Mouse (Mus musculus) ovary, postnatal 36 days (tissue): ENCODE measurements around the gene Psmb9.
"Not testable (repeated sequence)": the region's sequence is repeated elsewhere in the genome, so short reads cannot be mapped to it uniquely, and the experiment has no call there.

Source experiments
- DNase-seq: peaks from one replicate; pipeline ENCODE4 v3.0.0; 2022; ENCODE audit warnings: low spot score, mixed read lengths

The Psmb9 gene

GRCm38 (mm10) chr17:34183564-34184219 is 3.9 kb downstream of the Psmb9 start:
- DNase-seq = no peak

- no peak for DNase-seq
Observed at GRCm38 (mm10) chr17:34179913-34180859, 7.4 kb downstream of the Psmb9 start.

DNA sequence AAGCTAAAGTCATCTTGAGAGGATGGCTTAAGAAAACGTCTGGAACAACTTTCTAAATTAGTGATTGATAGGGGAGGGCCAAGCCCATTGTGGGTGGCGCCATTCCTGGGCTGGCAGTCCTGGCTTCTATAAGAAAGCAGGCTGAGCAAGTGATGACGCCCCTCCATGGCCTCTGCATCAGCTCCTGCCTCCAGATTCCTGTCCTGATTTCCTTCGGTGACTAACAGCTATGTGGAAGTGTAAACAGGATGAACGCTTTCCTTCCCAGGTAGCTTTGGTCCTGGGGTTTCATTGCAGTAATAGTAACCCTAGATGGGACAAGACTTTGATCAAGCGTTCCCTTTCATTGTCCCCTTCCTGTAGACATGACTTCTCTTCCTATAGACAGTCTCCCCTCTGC is 8.5 kb downstream of the Psmb9 start:
- no peak for DNase-seq

DNA sequence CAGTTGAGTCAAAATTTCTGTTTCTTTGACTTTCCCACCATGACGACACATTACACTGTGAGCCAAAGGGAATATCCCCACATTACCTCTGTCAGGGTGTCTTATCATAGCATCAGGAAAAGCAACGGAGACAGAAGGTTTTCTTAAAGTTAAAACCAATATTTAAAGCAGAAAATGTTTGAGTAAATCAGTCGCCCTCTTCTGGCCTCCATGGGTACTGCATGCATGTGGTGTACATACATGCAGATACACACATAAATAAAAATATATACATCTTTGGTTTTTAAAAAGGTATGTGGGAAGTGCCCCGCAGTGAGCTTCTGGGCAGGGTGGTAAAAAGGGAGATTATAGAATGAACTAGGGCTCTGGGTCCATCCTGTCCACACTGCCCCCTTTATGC is 10.4 kb downstream of the Psmb9 start:
- DNase-seq = no peak

DNA sequence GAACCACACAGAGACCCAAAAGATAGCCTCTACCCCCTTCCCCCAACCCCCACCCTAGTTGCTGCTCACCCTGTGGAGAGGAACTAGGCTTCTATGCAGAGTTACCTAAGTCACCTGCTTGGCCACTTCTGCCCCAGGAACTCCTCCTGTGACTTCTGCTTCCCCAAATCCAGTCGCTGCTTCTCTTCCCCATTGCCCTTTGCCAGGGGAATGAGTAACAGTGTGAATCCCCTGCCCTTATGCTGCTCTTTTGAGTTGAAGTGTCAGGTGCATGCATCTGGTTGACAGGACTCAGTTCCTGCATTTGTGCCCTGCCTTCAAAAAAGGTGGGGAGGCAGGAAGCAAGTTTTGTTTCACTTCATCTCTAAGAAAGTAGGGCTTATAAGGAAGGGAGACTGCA is 13.5 kb downstream of the Psmb9 start:
- no peak for DNase-seq

DNA sequence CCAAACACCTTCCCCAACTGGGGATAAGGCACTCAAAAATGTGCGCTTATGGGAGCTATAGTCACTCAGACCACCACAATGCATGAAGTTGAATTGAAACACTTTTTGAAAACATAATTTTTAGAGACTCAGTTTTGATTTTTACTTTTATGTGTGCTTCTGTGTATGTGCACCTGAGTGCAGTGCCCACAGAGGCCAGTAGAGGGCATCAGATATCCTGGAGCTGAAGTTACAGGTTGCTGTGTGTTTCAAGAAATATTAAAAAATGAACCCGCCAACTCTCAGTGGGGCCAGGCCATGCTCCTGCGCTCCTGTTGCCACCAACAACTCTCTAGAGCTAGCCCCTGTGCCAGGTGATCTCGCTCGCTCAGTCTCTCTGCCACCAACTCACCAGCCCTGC is 15.0 kb downstream of the Psmb9 start:
- DNase-seq = no peak

DNA sequence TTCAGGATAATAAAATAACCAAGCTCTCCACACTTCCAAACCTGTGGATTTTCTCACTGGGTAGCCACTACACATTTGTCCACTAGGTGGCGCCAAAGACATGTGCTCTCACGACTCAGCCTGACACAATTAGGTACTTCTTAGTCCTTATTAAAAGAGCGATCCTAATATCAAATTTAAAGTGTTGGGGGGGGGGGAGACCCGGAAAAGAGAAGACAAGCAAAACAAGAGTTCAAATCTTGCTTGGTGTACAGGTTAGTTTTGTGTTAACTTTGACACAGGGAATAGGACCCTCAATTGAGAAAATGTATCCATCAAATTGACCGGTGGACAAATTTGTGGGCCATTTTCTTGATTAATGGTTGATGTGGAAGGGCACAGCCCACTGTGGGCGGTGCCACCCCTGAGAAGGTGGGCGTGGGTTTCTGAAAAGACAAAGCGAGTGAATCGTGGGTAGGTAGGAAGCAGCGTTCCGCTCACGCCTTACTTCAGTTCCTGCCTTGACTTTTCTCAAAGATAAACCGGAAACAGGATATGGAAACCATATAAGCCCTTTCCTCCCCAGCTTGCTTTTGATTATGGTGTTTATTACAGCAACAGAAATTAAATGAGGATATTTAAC is 16.6 kb downstream of the Psmb9 start:
- DNase-seq = peak; percentile 70

GRCm38 (mm10) chr17:34170487-34170876 is 17.1 kb downstream of the Psmb9 start:
- no peak for DNase-seq

DNA sequence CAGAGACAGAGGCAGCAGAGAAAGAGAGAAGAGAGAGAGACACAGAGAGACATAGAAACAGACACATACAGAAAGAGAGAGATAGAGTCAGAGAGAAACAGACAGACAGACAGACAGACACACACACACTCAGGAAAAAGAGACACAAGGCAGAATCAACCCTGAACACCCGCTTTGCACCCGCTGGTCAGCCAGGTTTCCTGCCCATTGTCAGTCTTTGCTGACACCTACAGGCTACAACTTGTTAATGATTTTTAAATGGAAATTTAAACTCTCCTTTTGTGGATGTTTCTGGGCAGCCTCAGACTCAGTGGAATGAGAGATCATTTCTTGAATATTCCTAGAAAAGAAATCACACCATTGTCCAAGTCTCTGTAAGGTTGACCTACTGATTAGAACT is 18.3 kb downstream of the Psmb9 start:
- no peak for DNase-seq

GRCm38 (mm10) chr17:34165033-34165730 is 22.4 kb downstream of the Psmb9 start:
- no peak for DNase-seq

GRCm38 (mm10) chr17:34164202-34164895 is 23.2 kb downstream of the Psmb9 start:
- no peak for DNase-seq

GRCm38 (mm10) chr17:34155534-34155933 is 32.0 kb downstream of the Psmb9 start:
- no peak for DNase-seq

DNA sequence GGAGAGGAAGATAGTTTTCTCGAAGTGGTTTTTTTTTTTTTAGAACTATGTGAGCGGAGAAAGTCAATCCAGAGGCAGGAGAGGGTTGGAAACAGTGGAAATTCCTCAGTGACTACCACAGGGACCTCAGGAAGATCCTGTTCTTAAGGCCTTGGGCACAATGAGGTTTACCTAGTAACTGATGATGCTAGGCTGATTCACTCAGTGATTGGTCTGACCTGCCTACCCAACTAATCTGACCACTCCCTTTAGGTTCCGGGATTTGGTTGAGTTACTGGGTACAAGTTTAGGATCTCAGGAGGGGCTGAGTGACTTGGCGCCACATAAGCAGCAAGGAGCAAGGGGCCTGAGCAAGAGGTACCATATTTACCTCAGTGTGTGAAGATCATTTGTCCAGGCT is 34.6 kb downstream of the Psmb9 start, which contains the start of gene H2-DMb1:
H2-DMb1 (plus strand) TSS at position 150 of the 400 bp plus-strand sequence.
- DNase-seq = no peak

GRCm38 (mm10) chr17:34144960-34145371 is 42.6 kb downstream of the Psmb9 start:
- DNase-seq = no peak

GRCm38 (mm10) chr17:34144221-34144620 is 43.3 kb downstream of the Psmb9 start:
- not testable (repeated sequence) for DNase-seq

- no peak for DNase-seq
Observed at GRCm38 (mm10) chr17:34143461-34143860, 44.1 kb downstream of the Psmb9 start.

DNA sequence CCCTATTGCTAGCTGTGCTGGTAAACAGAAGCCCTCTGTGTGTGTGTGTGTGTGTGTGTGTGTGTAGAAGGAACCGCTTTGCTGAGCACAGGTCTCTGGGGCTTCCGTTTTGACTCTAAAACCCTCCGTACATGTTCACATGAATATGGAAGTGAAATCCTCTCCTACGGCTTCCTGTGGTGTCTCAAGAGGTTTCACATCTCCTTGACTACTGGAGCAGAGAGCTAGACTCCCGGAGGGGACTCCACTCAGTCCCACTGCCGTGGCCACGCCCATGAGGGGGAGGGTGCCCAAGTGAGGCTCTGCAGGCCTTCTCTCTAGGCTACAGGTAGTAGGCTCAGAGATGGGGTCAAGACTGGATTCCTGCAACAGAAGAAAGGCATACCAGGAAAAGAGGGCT is 44.5 kb downstream of the Psmb9 start, which contains the start of gene H2-DMb2:
H2-DMb2 (plus strand) TSS at position 275 of the 400 bp plus-strand sequence.
- no peak for DNase-seq

- DNase-seq = no peak
Observed at GRCm38 (mm10) chr17:34142456-34143010, 45.0 kb downstream of the Psmb9 start.

GRCm38 (mm10) chr17:34141448-34141847 is 46.1 kb downstream of the Psmb9 start:
- no peak for DNase-seq

- DNase-seq = no peak
Observed at GRCm38 (mm10) chr17:34140240-34140639, 47.3 kb downstream of the Psmb9 start.

GRCm38 (mm10) chr17:34139416-34139815 is 48.1 kb downstream of the Psmb9 start:
- DNase-seq = peak; percentile 46
